Mouse (Mus musculus): ENCODE data around the gene Gcg. TPM values are rescaled to one million over a fixed set of nuclear protein-coding genes. Genes with fewer than 3 reads are reported as not detected.

The Gcg gene
- 0.25 and 0.42 TPM in 2 replicates for polyA plus RNA-seq (2012)

- no peak for TF ChIP-seq GATA1 (IDR thresholded peaks at IDR 0.05; ENCODE audit: low read length)
These were observed at the start of gene Gcg for GRCm38 (mm10) chr2:62483550-62483949. Gcg (minus strand) TSS chr2:62483650.

DNA sequence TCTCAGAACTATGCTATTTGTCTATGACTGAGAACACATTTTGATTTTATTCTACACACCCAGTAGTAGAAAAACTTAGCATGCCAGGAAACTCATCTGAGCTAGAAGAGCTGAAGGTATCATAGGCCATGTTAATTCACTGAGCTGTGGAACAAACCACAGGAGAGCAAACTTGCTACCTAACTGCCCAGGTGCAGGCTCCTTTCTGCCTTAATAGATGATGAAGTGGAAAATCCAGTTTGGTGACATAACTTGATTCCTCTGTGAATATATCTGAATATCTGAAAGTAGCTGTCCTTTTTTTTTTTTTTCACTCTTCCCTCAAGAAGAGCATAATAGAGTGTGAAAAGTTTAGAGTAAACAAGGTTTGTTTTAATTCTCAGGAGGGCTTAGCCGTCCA lies 47.6 kb upstream of the Gcg start:
- no peak for TF ChIP-seq GATA1 (IDR thresholded peaks at IDR 0.05; ENCODE audit: low read length)

DNA sequence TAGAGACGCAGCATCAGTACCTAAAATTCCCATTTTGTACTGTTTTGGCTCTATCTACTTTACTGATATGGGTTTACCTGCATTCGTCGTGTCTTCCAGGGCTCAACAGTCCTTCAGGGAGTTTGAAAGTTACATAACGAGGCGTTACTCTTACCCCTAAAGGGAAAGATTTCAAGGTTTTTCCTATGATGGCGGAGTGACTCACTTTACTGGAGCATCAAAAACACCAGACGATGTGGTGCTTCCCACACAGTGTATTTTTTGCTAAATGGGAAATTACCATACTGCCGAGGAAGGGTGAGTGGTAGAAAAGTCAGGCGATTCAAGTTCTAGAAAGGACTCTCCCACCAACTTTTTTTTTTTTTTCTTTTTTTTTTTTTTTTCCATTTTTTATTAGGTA lies 42.9 kb upstream of the Gcg start:
- TF ChIP-seq GATA1 (IDR thresholded peaks at IDR 0.05; ENCODE audit: low read length): no peak

DNA sequence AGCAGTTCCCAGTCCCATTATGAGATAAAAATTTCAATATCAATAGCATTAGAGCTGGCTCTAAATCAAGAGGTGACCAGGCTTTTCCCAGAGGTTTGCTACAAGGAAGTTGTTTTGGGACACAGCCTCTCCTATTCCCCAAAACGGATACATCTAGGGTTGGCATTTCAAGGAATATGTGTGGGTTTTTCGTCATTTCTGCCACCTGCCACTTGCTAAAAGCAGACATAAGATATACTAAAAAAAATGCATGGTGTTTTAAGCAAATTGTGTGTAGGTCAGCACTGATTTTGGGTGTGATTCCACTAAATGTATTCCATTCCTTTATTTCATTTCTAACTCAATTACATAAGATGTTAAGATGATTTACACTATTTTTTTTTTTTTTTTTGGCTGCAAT lies 34.3 kb upstream of the Gcg start:
- no peak for TF ChIP-seq GATA1 (IDR thresholded peaks at IDR 0.05; ENCODE audit: low read length)

- no peak for TF ChIP-seq GATA1 (IDR thresholded peaks at IDR 0.05; ENCODE audit: low read length)
These were observed 31.0 kb upstream of the Gcg start for GRCm38 (mm10) chr2:62514477-62514876.

DNA sequence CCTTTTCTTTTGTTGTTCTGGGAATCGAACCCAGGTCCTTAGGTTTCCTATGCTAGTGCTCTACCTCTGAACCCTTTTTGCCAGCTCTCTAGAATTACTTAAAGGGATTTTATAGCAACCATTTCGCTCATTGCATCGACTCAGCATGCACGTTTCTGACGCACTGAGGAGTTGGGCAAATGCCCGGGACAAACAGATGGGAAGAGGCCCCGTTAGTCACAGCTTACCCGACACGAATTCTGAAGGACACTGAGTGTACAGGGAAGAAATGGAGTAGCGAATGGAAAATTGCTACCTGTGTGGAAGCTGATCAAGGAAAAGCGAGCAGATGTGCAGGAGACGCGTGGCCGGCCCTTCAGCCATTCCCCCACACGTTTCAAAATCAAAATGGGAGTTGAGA lies 30.0 kb upstream of the Gcg start:
- no peak for TF ChIP-seq GATA1 (IDR thresholded peaks at IDR 0.05; ENCODE audit: low read length)

GRCm38 (mm10) chr2:62507130-62507529 lies 23.7 kb upstream of the Gcg start:
- TF ChIP-seq GATA1 (IDR thresholded peaks at IDR 0.05; ENCODE audit: low read length): no peak

DNA sequence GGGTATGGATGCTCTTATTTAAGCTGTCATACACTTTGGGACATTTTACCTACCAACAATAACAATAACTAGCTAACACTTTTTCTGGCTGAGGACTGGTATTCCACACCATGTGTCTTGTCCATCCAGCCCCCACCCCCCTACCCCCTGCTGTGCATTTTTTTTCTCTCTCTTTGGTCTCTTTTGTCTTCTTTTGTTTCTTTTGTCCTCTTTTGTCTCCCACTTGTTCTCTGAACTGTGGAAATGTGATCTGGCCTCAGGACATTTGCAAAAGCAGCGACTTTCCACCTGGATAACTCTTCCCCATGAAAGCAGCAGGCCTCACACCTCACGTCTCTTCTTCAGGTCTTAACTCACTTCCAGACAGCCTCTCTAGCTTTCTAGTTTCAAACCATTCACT lies 23.0 kb upstream of the Gcg start:
- TF ChIP-seq GATA1 (IDR thresholded peaks at IDR 0.05; ENCODE audit: low read length): no peak

GRCm38 (mm10) chr2:62504269-62504796 lies 20.9 kb upstream of the Gcg start:
- no peak for TF ChIP-seq GATA1 (IDR thresholded peaks at IDR 0.05; ENCODE audit: low read length)

- TF ChIP-seq GATA1 (IDR thresholded peaks at IDR 0.05; ENCODE audit: low read length): no peak
These were observed 19.9 kb upstream of the Gcg start for GRCm38 (mm10) chr2:62503326-62503725.

DNA sequence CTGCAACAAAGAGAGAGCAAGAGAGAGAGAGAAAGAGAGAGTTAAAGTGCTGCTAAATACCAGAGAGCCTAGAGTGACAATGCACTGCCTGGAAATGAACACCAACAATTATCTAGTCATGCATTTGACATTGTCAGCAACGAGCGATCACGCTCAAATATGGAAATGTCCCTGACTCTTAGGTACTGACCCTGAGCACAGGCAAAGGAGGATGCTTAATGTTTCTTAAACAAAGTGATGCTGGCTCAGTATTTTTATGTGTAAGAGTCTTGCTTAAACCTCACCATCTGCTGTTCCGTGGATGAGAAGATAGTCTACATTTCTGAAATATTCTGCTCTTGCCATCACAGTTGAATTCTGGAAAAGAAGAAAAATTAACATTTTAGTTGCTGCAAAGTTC lies 19.1 kb upstream of the Gcg start:
- no peak for TF ChIP-seq GATA1 (IDR thresholded peaks at IDR 0.05; ENCODE audit: low read length)

- TF ChIP-seq GATA1 (IDR thresholded peaks at IDR 0.05; ENCODE audit: low read length): no peak
These were observed 15.4 kb upstream of the Gcg start for GRCm38 (mm10) chr2:62498821-62499220.

GRCm38 (mm10) chr2:62498086-62498485 lies 14.6 kb upstream of the Gcg start:
- no peak for TF ChIP-seq GATA1 (IDR thresholded peaks at IDR 0.05; ENCODE audit: low read length)

DNA sequence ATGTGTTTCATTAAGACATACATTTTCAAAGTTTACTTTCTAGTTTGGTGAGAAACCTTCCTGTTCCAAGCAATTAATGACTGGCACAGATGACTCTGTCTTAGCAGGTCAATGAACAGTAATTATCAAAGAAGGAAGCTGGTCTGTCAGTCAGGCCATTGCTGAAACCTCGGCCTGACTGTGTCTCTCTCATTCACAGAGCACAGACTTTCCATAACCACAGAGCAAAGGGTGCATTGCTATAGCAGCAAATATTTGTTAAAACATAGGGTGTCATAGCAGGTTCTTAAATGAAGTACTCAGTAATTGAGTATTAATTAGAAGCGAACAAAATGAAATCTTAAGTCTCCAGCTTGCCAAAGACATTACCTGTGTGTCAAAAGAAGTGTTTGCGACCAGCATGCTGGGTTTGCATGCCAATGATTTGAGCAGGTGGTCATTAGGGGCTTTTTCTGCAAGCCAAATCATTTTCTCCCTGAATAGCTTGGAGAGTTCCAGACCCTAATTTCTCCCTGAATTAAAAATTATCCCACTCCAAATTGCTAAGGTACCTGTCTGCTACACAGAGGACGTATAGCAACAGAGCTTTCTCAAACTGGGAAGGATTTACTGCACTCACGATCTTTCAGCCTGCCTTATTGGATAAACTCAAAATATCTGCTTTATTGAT lies 14.0 kb upstream of the Gcg start:
- no peak for TF ChIP-seq GATA1 (IDR thresholded peaks at IDR 0.05; ENCODE audit: low read length)

- no peak for TF ChIP-seq GATA1 (IDR thresholded peaks at IDR 0.05; ENCODE audit: low read length)
These were observed 12.0 kb upstream of the Gcg start for GRCm38 (mm10) chr2:62495407-62495806.

GRCm38 (mm10) chr2:62489832-62490231 lies 6.4 kb upstream of the Gcg start:
- no peak for TF ChIP-seq GATA1 (IDR thresholded peaks at IDR 0.05; ENCODE audit: low read length)

- TF ChIP-seq GATA1 (IDR thresholded peaks at IDR 0.05; ENCODE audit: low read length): no peak
These were observed 1.5 kb upstream of the Gcg start for GRCm38 (mm10) chr2:62484906-62485305.

Measured in G1E-ER4 (cell line).